Mouse (Mus musculus): ENCODE results near the gene Sort1. TPM values are rescaled to one million over a fixed set of nuclear protein-coding genes. Genes with fewer than 3 reads are reported as not detected.
"Not testable (repeated sequence)": the region's sequence is repeated elsewhere in the genome, so short reads cannot be mapped to it uniquely, and the experiment has no call there.

Sort1 gene
- total RNA-seq (2021), result 100 to 1,000 TPM; 373 to 382 TPM
- long read RNA-seq, full-length matches to known transcripts, result 153 of 370 reads
- long read RNA-seq, partial matches to known transcripts, result 119 of 370 reads
- long read RNA-seq, other reads (novel, unspliced or antisense), result 98 of 370 reads

DNA sequence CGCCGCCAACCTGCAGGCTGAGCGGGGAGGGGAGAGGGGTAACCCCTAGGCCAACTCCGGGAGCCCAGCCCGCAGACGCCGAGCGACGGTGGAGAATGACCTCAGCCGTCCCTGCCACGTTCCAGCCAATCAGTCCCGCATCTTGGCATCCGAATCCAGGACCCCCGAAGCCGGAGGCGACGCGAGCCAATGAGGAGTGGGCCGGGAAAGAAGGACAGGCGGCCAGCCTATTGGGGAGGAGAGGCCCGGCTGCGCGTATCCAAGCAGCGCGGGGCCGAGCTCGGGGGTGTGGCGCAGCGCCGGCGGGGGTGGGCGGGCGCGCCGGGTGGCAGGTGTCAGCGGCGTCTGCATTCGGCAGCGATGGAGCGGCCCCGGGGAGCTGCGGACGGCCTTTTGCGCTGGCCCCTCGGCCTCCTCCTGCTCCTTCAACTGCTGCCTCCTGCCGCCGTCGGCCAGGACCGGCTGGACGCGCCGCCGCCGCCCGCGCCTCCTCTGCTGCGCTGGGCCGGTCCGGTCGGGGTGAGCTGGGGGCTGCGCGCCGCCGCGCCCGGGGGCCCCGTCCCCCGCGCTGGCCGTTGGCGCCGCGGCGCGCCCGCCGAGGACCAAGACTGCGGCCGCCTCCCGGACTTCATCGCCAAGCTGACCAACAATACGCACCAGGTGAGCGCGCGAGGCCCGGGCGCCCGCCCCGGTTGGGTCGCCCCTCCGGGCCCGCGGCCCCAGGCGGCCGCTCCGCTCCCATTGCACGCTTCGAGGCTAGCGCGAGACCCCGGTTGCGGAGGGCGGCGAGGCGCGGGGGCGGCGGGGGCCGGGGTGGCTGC lies at the start of gene Sort1:
Sort1 (plus strand) TSS at position 302 of the 821 bp plus-strand sequence.
- DNase-seq (ENCODE audit: low spot score in 2 of 2), result peak; percentile 92

DNA sequence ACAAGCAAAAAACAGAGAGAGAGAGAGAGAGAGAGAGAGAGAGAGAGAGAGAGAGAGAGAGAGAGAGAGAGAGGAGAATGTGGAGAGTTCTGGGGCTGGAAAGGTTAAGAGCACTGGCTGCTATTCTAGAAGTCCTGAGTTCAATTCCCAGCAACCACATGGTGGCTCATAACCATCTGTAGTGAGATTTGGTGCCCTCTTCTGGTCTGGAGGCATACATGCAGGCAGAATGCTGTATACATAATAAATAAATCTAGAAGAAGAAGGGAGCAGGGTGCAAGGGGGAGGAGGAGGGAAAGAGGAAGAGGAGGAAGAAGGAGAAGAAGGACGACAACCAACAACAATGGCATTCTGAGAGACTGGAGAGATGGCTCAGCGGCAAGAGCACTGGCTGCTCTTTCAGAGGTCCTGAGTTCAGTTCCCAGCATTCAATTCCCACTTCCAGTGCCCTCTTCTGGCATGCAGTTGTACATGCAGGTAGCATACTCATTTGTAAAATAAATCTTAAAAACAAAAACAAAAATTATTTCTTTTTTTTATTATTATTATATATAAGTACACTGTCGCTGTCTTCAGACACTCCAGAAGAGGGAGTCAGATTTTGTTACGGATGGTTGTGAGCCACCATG lies 46.3 kb upstream of the Sort1 start:
- DNase-seq (ENCODE audit: low spot score in 2 of 2), result not testable (repeated sequence)

DNA sequence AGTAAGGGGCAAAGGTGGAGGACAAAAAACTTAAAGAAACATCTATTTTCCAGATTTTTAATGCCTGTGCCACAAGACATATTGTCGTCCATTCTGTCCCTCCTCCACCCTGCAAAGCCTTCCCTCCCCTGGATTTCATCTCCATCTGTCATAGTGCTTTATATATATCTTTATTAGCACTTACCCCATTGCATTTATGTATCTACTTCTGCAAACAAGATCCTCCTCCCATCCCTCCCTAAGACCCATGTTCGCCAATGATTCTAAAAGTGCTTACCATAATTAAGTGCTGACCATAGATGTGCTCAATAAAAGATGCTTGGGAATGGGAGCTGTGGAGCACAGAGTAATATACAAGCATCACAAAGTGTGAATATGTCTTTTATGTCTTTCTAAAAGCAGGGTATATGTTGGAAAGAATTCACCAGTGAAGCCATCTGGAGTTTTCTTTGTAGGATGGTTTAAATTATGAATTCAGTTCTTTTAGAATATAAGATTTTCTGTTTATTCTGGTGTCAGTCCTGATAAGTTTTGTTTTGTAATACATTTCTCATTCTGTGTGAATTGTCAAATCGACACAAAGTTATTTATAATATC lies 42.5 kb upstream of the Sort1 start:
- no peak for DNase-seq (ENCODE audit: low spot score in 2 of 2)

DNA sequence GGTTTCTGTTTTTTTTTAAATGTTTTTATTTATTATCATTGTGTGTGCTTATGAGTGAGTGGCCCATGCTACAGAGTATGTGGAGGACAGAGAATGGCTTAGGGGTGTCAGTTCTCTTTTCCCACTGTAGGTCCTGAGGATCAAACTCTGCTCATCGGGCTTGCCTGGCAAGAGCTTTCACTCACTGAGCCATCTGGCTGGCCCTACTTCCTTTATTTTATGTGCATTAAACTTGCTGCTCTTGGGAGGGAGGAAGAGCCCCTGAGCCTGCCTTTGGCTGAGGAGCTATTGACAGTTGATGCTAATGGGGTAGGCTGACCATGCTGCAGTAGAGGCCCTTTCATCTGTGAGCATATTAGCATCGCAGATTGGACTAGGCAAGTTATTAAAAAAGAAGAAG lies 37.0 kb upstream of the Sort1 start:
- no peak for DNase-seq (ENCODE audit: low spot score in 2 of 2)

DNA sequence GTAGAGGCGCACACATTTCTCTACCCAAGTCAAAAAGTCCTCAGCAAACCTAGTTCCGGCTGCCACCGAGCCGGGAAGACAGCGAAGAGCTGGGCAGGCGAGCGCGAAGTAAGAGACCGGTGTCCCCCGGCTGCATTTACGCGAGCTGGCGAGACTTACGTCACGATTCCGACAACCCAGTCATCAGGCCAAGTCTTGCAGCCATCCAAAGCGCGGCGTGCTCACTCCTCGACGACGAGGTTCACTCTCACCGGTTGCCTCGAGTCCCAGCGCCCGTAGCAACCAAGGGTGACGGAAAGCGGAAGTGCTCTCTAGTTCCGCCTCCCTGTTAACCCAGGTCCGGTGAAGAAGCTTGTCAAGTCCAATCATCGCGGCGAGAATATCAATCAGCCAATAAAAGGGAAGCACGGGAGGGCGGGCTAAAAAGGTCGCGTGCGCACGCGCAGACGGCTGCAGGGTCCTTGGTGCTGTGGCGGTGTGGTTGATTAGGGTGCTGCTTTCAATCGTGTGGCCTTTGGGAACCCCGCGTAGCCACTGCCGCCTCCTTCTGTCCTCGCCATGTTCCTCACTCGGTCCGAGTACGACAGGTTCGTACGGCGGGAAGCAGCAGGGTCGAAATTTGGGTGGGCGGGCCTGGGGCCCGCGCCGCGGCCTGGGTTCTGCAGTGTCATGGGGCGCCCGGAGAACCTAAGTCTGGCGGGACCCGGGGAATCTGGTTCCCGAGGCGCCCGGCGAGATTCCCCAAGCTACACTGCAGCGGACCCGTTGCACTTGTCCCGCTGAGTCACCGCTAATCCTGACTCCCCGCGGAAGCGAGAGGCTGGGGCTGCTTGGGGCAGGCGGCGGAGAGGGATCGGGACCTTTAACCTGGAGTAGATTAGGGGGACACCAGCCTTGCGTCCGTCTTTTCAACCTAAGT lies 26.9 kb upstream of the Sort1 start, which contains the start of gene Psma5:
Psma5 (plus strand) TSS at position 208 of the 919 bp plus-strand sequence.
- peak; percentile 93 to 98 for DNase-seq (ENCODE audit: low spot score in 2 of 2)

DNA sequence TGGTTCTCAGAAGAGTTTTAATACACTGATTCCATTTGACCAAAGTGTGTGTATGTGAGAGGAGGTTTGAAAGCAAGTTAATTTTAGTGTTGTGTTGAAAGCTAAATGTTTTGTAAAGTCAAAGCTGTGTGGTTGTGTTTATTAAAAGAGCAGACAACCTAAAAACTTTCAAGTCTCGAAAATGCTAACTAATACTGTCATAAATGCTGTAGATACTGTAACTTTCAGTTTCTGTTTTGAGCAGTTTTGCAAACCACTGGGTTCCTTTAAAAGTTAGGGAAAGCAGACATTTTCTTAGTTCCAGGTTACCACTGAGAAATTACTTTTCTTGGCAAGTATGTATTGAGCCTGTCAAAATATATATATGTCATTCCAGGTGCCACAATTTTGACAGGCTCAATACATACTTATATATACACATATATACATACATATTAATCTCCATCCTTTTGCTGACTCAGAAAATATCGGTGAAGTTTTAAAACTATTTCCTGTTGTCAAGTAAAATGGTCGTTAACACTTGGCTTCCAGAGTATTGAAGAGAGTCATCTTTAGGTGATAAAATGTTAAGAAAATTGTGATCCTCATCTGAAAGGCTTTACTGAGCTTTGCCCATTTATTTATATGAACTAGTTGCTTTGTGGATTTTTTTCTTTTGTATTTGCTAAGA lies 25.9 kb upstream of the Sort1 start:
- no peak for DNase-seq (ENCODE audit: low spot score in 2 of 2)

DNA sequence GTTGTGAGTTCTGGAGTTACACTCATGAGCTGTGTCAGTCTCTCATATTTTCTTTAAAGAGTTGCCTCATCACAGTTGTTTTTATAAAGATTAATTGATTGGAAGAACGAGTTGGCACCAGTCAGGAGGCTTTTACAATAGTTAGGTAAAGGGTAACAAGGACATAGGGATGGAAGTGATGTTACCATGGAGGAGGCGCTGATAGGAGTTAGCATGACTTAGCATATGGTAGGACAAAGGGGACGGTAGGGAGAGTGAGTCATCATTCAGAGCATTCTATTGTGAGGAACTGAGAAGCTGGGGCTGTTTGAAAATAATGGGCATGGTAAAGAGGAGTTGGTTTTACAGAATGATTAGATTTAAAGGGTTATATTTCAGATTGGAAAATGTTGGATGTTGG lies 24.6 kb upstream of the Sort1 start:
- DNase-seq (ENCODE audit: low spot score in 2 of 2), result no peak

DNA sequence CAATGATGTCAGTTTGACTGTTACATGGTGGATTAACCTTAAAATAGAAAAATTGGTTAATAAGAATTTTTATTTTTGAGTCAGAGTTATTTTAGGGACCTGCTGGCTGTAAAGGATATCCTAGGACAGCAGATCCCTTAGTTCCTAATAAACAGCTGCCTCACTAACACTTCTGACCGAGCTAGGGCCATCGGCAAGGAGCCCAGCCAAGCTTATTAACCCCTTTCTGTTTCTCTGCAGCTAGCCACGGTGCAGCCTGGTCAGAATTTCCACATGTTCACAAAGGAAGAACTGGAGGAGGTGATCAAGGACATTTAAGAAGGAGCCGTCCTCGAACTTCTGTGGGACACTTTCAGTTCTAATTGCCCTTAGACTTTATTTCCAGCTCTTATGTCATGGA lies 4.4 kb upstream of the Sort1 start:
- not testable (repeated sequence) for DNase-seq (ENCODE audit: low spot score in 2 of 2)

DNA sequence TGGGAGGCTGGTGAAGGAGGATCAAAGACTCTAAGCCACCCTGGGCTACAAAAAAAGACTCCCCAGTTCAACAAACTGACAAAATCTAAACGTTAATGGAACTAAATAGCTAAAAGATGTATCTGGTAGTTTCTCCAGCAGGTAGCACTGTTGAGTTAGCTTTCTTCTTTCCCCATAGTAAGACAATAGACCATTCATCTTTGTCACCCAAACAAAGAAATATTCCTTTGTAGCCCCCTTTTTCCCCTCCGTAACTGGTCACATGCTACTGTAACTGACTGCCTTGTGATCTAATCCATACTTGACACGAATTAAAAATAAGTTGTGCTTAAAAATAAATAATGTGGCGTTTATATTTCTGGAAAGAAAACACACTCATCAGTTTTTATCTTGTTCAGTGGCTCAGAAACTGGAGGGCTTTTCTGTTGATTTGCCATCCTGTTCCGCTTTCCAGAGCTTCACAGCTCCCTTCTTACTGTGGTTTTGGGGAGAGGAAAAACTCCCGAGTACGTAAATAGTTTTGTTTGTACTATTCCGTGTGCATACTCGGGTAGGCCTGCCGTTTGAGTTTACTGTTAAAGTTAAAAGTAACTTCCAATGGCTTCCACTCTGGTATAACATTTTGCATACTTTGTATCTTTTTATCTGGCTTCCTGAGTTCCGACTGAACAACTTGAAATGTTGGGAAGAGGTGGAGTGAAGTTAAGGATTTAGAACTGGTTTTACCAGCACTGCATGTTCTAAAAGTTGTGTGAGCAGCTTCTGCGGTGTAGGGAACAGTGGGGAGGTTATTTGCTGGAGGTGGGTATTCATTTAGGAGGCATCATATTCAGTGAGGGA lies 1.3 kb upstream of the Sort1 start:
- DNase-seq (ENCODE audit: low spot score in 2 of 2), result peak in 1 of 2 experiments; percentile 80

DNA sequence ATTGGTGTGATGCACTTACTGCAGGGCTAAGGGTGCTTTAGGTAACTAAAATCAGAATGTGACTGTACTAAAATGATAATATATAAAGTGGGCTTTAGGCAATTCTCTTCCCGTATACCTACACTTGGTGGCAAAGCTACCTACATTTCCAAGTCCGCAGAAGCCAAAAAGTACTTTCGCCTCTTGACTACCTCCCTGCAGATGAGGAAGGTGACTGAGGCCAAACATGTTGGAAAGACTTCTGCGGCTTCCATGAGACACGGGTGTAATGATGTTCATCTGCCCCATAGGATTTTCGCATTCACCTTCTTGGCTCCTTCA lies 681 bp upstream of the Sort1 start:
- no peak for DNase-seq (ENCODE audit: low spot score in 2 of 2)

DNA sequence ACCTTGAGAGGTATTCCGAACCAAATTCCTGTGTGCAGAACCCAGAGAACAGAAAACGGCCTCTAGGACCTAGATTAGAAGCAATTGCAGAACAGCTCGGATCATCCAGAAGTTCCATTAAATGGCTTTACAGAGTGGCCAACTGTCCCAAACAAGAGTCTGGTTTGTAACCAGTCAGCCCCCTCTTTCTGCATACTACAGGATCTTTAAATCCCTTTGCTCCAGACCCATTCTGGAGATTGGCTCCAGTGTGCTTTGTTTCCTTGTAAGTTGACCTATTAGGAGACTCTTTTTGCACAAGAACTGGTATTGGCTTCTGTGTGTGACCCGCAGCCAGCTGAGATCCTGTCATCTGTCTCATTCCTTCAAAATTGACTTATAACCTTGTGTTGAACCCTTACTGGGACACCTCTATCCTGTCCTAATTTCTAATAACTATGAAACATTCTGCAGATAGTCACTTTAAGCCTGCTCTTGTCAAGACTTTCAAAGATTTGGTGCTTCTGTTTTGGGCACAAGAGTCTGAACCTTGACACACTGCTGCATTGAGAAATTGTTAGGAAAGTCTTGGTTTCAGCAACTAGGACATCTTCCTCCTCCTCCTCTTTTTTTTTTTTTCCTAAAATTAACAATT lies 1.3 kb downstream of the Sort1 start:
- DNase-seq (ENCODE audit: low spot score in 2 of 2), result no peak

DNA sequence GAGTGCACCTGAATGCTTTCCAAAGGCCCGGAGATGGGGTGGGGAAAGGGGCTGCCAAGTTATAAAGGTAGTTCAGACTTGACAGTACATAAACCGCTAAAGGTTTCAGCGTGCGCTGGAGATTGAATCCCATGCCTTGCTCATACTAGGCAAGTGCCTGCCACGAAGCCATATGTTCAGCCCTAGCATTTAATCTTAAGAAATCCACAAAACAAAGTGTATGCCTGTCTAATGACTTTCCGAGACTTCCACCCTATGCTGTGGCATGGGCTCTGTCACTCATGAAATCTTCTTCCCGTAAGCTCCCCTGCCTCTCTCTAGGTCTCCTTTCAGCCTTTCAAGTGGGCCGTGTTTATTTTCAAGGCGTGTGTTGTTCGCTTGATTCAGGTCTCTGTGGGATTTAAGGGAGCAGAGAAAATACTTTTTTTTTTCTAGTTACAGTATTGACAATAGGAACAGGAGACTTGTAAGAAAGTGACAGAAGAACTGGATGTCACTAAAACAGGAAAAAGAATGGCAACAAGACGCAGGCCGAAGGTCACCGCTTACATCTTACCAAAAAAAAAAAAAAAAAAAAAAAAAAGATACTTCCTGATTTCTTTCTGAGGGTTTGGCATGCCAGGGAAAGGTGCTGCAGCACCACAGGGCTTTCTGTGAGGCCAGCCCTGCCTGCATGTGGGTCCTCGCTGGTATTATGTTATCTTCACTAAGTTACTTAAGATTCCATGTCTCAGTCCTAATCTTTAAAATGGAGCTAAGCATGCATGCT lies 3.0 kb downstream of the Sort1 start:
- no peak for DNase-seq (ENCODE audit: low spot score in 2 of 2)

DNA sequence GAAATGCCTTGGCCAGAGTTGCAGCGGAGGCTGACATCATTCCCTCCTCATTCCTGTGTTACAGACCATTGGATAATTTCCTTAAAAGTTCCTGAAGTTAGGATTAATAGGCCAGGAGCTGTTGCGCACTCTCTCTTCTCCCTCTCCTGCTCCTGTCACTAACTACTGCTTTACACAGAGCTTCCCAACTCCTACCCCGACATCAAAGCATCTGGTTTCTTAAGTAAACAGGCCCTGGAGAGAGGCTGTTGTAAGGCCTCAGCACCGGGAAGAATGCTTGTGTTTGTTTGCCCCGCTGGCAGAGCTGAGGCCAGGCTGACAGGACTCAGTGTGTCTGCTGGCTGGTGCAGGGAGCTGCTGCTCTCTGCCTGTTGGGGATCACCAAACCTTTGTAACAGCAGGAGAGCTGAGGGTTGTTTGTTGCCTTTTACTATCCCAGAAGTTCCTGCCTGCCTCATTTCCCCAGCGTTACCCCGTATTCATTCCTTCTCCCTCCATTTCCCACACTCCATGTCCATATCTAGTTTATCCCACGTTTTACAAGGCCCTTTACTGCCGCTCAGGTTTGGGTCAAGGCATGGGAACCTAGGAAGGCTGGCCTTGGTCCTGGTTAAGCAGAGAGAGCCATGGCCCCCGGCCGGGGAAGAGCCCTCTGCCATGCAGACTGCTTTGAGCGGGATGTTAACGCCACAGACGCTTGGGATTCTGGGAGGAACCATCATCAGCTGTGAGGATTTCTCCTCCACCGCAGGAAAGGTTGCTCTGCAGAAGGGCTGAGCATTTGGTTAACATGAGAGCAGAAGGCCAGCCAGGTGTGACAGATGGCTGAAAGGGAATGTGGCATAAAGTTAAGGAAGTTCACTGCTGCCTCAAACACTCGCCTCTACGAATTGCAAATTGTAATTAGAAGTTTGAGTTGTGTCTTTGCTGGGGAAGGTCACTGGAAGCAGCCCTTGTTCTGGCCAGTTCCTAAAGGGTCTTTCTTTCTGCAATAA lies 4.2 kb downstream of the Sort1 start:
- DNase-seq (ENCODE audit: low spot score in 2 of 2), result peak in 1 of 2 experiments; percentile 66

DNA sequence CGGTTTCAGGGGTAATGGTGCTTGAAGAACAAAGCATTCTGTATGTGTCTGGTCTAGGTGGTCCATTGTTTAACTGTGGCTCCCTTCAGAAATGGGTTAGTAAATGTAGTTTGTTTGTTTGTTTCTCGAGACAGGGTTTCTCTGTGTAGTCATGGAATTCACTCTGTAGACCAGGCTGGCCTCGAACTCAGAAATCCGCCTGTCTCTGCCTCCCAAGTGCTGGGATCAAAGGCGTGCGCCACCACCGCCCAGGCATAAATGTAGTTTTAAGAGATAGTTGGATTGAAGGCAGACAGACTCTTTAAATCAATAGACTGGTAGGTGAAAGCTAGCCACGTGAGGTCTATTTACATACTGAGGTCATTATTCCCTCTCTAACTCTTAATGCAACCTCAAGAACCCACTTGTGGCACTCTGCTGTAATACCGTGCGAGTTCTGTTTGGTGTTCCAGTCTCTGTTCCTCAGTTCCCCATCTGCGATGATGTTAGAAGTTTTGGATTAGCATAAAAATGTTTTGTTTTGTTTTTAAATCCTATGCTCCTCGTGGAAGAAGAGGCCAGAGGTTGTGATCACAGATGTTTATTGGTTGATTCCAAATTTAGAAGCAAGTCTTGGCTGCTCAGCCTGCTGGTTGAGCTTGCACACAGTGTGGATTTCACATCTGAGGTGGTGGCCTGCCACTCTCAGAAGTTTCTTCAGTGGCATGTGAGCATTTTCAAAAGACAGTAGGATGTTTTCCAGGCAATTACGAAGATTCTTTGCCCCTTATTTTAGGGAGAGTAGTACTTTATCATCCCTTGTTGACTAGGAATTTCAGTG lies 5.6 kb downstream of the Sort1 start:
- DNase-seq (ENCODE audit: low spot score in 2 of 2), result no peak

DNA sequence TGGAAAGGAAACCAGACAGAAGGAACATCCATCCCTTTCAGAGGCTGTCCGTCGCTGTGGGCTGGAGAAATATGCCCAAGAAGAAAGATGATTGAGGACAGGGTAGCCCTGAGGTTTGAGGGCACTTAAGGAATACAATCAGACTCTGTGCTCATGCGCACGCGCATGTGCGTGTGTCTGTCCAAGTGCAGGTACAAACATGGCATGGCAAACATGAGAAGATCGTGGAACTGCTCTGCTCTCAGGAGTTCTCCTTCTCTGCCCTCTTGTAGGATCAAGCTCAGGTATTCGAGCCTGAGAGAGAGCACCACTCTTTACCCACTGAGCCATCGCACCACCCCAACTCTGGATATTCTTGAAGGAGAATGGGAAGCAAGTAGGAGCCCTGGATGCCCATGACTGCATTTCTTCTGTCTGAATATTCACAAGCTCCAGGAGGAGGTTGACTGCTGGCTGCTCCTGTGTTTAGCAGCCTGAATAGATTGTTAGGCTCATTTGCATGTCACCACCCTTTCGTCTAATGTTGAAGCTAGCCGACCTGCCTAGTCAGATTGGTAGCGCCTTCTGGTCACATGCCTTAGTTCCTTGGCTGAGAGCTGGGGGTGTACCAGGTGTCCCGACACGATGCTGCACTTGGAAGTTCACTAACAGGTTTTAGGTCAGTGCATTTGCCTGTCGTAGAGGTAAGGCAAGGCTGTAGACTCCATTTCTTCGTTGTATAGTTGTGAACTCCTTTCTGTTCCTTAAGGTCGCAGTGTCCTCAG lies 7.3 kb downstream of the Sort1 start:
- DNase-seq (ENCODE audit: low spot score in 2 of 2), result no peak

All from layer of hippocampus, adult 18-20 months (tissue).